Mouse (Mus musculus): Measurements from ENCODE around the gene Olfr1177-ps.

GRCm38 (mm10) chr2:88315035-88315434 lies 31.3 kb downstream of the Olfr1177-ps start, which contains the start of gene Olfr1174-ps:
- TF ChIP-seq POLR2A (IDR thresholded peaks at IDR 0.05; ENCODE audit: borderline replicate concordance, low read depth, low read length) (no peak), CTCF (IDR thresholded peaks at IDR 0.05; ENCODE audit: low read depth, low read length) (no peak)
